Mouse (Mus musculus) erythroid progenitor cell, adult 5-6 weeks (primary cell): Measurements from ENCODE around the gene Nexn. TPM values are rescaled to one million over a fixed set of nuclear protein-coding genes. Genes with fewer than 3 reads are reported as not detected.

ENCODE experiments used
- ATAC-seq: replicated peaks from 2 replicates; pipeline ENCODE4 v1.8.0; 2016; ENCODE audit warnings: moderate number of reproducible peaks, mild to moderate bottlenecking, moderate TSS enrichment, inconsistent platforms; ENCODE audit not compliant: poor library complexity, low FRiP score, severe bottlenecking
- total RNA-seq, 2 experiments: library from RNA; stranded (forward) in 1 of 2; stranded (reverse) in 1 of 2; fragments of 150-400 nt in 1 of 2; fragments of 186-747, 209-891 nt in 1 of 2; gene quantifications; 2 replicates each; pipeline versions ENCODE4 v1.2.3 to v1.2.4; 2015 to 2017; ENCODE audit warnings: low replicate concordance in 2 of 2

Nexn gene
- total RNA-seq, 2 experiments from 2014 or later: not detected

DNA sequence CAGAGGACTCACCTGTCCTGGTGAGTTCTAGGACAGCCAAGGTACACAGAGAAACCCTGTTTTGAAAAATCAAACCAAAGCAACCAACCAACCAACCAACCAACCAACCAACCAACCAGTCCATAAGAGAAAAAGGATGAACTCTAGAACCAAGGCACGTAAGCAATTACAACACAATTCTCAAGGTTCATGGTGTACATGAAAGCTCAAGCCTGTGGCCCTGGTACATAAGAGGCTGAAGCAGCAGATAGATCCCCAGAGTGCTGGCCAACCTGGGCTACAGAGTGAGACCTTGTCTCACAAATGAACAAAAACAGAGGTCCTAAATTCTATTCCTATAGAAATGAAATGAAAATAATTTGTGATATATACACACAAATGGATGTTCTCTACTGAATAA is 18.2 kb upstream of the Nexn start:
- no peak for ATAC-seq

- no peak for ATAC-seq
Measured at GRCm38 (mm10) chr3:152282126-152282525, 16.0 kb upstream of the Nexn start.

GRCm38 (mm10) chr3:152278431-152278830 is 12.3 kb upstream of the Nexn start:
- no peak for ATAC-seq

DNA sequence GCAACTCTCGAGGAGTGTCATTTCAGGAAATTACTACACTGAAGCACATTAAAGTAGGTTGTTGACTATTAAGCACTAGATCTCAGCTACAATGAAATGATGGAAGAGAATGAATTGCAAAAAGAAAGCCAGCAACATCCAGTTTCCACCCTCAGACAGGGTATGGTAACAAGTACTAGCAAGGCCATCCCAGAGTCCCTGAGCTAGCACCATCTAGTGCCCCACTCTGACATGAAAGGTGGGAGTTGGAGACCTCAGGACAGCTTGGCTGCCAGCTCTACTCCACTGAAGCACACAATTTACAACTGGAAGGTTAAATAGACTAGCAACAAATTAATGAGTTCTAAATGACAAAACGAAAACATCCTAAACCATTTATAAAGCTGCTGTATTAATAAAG is 11.8 kb upstream of the Nexn start:
- no peak for ATAC-seq

GRCm38 (mm10) chr3:152276935-152277334 is 10.8 kb upstream of the Nexn start:
- no peak for ATAC-seq

- no peak for ATAC-seq
Measured at GRCm38 (mm10) chr3:152275008-152275407, 8.9 kb upstream of the Nexn start.

GRCm38 (mm10) chr3:152272974-152273685 is 7.0 kb upstream of the Nexn start:
- no peak for ATAC-seq

DNA sequence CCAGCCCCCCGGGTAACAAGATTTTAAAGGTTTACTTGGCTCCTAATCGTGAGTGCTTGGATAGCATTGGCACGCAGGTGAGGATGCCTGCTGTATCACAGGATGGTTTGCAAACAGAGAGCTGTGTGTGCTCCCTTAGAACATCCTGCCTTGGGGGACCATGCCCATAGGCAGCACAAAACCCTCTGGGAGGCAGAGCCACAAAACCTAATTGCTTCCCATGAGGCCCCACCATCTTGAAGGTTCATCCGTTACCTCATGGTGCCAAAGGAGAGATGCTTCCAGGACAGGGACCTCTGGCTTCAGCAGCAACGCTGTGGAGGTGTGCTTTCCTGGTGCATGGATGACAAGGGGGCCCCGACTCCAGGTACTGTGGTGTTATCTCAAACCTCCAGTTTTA is 5.7 kb upstream of the Nexn start:
- ATAC-seq: no peak

GRCm38 (mm10) chr3:152271071-152271710 is 5.0 kb upstream of the Nexn start:
- no peak for ATAC-seq

DNA sequence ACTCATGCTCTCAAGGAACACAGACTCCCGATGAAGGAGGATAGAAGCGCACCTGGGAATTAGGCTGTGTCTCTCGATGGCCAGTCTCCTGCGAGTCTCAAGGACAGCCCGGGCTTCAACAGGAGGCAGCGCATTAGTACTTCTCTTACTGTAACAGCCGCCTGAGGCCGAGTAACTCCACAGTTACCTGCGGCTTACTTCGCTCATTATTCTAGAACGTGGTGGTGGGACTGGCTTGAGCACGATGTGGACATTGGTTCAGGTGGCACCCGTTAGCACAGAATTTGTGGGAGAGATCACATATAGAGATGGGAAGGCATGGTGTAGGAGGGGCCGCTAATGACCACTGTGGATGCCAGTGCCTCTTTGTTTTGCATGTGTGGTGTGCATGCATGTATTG is 1.9 kb upstream of the Nexn start:
- no peak for ATAC-seq

GRCm38 (mm10) chr3:152265351-152266035 is 657 bp downstream of the Nexn start:
- no peak for ATAC-seq

- ATAC-seq: no peak
Measured at GRCm38 (mm10) chr3:152264830-152265229, 1.3 kb downstream of the Nexn start.

DNA sequence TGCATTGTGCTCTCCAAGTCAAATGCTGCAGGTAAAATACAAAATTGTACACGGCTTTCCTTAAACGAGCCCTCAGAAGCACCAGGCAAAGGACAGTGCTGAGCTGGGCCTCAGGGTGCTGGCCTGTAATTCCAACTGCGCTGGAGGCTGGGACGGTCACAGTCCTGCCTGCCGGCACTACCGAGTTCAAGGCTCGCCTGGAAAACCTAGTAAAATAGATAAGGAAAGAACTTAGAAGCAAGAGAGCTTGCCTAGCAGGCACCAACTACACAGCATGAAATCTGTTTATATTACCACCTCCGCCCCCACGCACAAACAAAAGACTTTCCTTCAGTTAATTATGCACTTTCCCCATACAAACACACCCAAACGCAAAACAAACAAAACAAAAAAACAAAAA is 1.8 kb downstream of the Nexn start:
- ATAC-seq: no peak

DNA sequence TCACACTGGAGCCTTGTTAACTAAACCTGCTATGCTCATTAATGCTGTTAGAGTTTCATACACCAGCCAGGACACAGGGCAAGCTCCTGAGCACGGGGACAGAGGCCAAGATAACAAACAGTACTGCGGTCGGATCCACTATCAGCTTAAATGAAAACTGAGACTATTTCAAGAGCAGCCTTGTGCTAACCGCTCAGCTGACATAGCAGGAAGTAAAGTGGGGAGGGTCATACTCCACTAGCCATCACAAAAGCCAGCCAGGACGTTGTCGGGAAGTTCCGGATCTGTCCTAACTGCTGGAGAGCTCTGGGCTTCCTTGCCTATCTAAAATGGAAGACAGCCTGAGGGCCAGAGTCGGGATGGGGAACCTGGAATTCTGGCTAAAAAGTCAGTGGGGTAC is 4.2 kb downstream of the Nexn start:
- ATAC-seq: no peak

DNA sequence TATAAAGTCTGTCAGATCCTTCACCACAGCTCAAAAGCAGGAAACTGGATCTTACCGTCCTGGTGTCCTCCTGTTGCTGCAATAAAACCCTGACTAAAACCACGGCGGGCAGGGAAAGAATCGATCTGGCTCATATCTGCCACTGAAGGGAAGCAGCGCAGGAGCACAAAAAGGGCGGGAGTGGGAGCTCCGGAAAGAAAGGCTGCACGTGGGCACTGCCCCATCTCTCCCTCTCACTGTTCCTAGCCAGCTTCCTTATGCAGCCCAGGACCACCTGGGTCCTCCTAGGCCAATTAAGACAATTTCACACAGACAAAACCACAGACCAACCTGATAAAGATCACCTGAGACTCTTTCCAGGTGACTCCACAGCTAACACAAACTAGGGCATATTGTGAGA is 4.7 kb downstream of the Nexn start:
- ATAC-seq: no peak

GRCm38 (mm10) chr3:152260362-152260761 is 5.8 kb downstream of the Nexn start:
- no peak for ATAC-seq

- peak; percentile 73; the same call in 1 of the 2 replicates for ATAC-seq
Measured at GRCm38 (mm10) chr3:152259409-152259808, 6.7 kb downstream of the Nexn start.

GRCm38 (mm10) chr3:152257528-152257927 is 8.6 kb downstream of the Nexn start:
- ATAC-seq: no peak

GRCm38 (mm10) chr3:152250487-152250886 is 15.7 kb downstream of the Nexn start:
- no peak for ATAC-seq

GRCm38 (mm10) chr3:152247708-152248107 is 18.4 kb downstream of the Nexn start:
- no peak for ATAC-seq

- no peak for ATAC-seq
Measured at GRCm38 (mm10) chr3:152245273-152245910, 20.8 kb downstream of the Nexn start.
